Mouse (Mus musculus) hindbrain, embryonic 11.5 days (tissue): ENCODE data around the gene Cilp2. TPM values are rescaled to one million over a fixed set of nuclear protein-coding genes. Genes with fewer than 3 reads are reported as not detected.

Experiments used
- ATAC-seq: fragments of 200-750 bp; cut with Nextera tagmentation; 2 replicates; pipeline ENCODE4 v1.8.0; 2017; ENCODE audit warnings: mild to moderate bottlenecking, moderate TSS enrichment, moderate library complexity; ENCODE audit not compliant: low FRiP score
- DNase-seq: peaks from one replicate; pipeline ENCODE4 v3.0.0-alpha.2; 2015; ENCODE audit warnings: low spot score
- H3K27ac ChIP-seq: fragments of 300-500 bp; sonication (generic); 2 replicates; pipeline ENCODE4 v1.5.1; 2014; ENCODE audit warnings: mild to moderate bottlenecking, low read depth, low read length
- H3K27me3 ChIP-seq: fragments of 300-500 bp; sonication (generic); 2 replicates; pipeline ENCODE4 v1.6.1; 2014; ENCODE audit warnings: mild to moderate bottlenecking, low read length, moderate library complexity, mixed read lengths; ENCODE audit not compliant: control insufficient read depth, insufficient read depth
- H3K36me3 ChIP-seq: fragments of 300-500 bp; sonication (generic); 2 replicates; pipeline ENCODE4 v1.6.1; 2014; ENCODE audit warnings: mild to moderate bottlenecking, low read length, moderate library complexity, mixed read lengths; ENCODE audit not compliant: control insufficient read depth, insufficient read depth
- H3K4me1 ChIP-seq: fragments of 300-500 bp; sonication (generic); replicated peaks from 2 replicates; pipeline ENCODE4 v1.6.1; 2014; ENCODE audit warnings: low read length, mixed read lengths; ENCODE audit not compliant: control insufficient read depth, insufficient read depth
- H3K4me2 ChIP-seq: fragments of 300-500 bp; sonication (generic); replicated peaks from 2 replicates; pipeline ENCODE4 v1.6.1; 2014; ENCODE audit warnings: mild to moderate bottlenecking, low read depth, low read length
- H3K4me3 ChIP-seq: fragments of 300-500 bp; sonication (generic); 2 replicates; pipeline ENCODE4 v1.5.1; 2014; ENCODE audit warnings: low read depth, low read length
- H3K9ac ChIP-seq: fragments of 300-500 bp; sonication (generic); 2 replicates; pipeline ENCODE4 v1.6.1; 2014; ENCODE audit warnings: low read depth, low read length
- H3K9me3 ChIP-seq: fragments of 300-500 bp; sonication (generic); 2 replicates; pipeline ENCODE4 v1.6.1; 2016; ENCODE audit warnings: low read length; ENCODE audit not compliant: control insufficient read depth
- WGBS: fragments of 180-500 bp; shearing (Covaris S2); extraction: QIAGEN DNeasy Blood & Tissue Kit; methylation state at CpG from one replicate; pipeline ENCODE4 v1.1.7; 2014; 5-methylcytosine and 5-hydroxymethylcytosine counted together
- polyA plus RNA-seq: library from polyadenylated mRNA; unstranded; fragments of >200 nt; fragmentation: Nextera tagmentation; extraction: Ambion mirVana; gene quantifications from 2 replicates; pipeline ENCODE4 v1.2.1, GENCODE M21; 2014

Gene Cilp2
- polyA plus RNA-seq, 1 experiment from 2014 or later: 0.73 TPM

- 69% methylated on average over 4 of the region's 4 CpGs for WGBS
- 0 out of 2 replicates have a peak, but pooled peaks cover 4% of the 10 kb centered on the region for H3K36me3 ChIP-seq
- no peak overlapping the region for H3K4me2 ChIP-seq
Observed at GRCm38 (mm10) chr8:69895772-69896451, 8.4 kb upstream of the Cilp2 start.

DNA sequence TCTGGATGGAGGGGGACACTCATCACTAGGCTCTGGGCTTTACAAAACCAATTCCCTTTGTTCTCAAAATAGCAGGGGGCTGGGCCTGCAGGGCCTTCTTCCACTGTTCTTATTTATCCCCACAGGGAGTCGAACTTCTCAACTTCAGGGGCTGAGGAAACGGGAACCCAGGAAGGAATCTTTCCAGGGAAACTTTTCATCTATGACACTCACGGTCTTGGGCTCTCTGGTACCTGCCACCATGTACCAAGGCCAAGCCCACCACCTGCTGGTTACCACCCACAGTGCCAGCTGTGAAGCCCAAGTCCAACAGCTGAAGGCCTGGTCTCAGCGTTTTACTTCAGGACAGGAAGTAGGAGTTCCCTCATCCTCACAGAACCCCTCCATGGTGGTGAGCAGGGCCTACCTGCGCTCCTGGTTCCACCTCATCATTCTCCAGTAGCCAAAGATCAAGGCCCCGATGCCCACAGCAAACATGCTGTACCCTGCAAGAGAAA lies 7.4 kb upstream of the Cilp2 start:
- no peak overlapping the region for H3K4me3 ChIP-seq
- H3K9ac ChIP-seq: no peak overlapping the region
- no peaks in the 10 kb centered on the region for H3K9me3 ChIP-seq
- DNase-seq: no peak
- ATAC-seq: no peak
- H3K4me2 ChIP-seq: no peak overlapping the region
- WGBS: 53% methylated on average over 6 of the region's 6 CpGs
- 0 out of 2 replicates have a peak, but pooled peaks cover 4% of the 10 kb centered on the region for H3K36me3 ChIP-seq
- peaks cover 7% of the 10 kb centered on the region for H3K27me3 ChIP-seq
- H3K27ac ChIP-seq: no peak overlapping the region
- no peaks in the 10 kb centered on the region for H3K4me1 ChIP-seq

More at GRCm38 (mm10) chr8:69895772-69896451, 8.4 kb upstream of the Cilp2 start:
- Histone ChIP-seq H3K9ac (no peak overlapping the region), H3K27me3 (no peaks in the 10 kb centered on the region), H3K4me1 (0 out of 2 replicates have a peak, but pooled peaks cover 2% of the 10 kb centered on the region), H3K27ac (no peak overlapping the region), H3K4me3 (no peak overlapping the region), H3K9me3 (no peaks in the 10 kb centered on the region)
- ATAC-seq: no peak
- DNase-seq: no peak

DNA sequence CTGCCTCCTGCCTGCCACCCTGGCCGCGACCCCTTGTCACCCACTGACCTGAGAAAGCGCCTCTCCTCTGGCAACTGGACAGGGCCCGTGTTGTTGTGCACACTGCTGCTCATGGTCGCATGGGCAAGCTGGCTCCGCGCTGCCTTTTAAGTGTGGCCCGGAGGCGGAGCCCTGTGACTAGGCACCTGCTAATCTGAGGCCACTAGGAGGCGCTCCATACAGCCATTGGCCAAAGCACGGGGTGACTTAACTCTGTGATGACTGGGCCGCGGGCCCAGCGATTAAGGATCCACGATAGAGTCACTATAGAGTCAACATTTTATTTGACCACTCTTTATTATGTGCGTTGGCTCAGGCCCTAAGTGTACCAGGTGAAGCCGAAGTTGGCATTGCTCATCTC lies 6.4 kb upstream of the Cilp2 start:
- no peak overlapping the region for H3K4me3 ChIP-seq
- peak; percentile 84 for DNase-seq
- H3K9ac ChIP-seq: no peak overlapping the region
- H3K27me3 ChIP-seq: peaks cover 18% of the 10 kb centered on the region
- whole genome bisulfite sequencing: 40% methylated on average over 17 of the region's 17 CpGs
- ATAC-seq: peak; percentile 11; the same call in 1 of the 2 replicates
- H3K27ac ChIP-seq: no peak overlapping the region
- H3K4me2 ChIP-seq: no peak overlapping the region
- H3K36me3 ChIP-seq: 0 out of 2 replicates have a peak, but pooled peaks cover 4% of the 10 kb centered on the region
- H3K9me3 ChIP-seq: no peaks in the 10 kb centered on the region
- H3K4me1 ChIP-seq: peaks cover 5% of the 10 kb centered on the region

DNA sequence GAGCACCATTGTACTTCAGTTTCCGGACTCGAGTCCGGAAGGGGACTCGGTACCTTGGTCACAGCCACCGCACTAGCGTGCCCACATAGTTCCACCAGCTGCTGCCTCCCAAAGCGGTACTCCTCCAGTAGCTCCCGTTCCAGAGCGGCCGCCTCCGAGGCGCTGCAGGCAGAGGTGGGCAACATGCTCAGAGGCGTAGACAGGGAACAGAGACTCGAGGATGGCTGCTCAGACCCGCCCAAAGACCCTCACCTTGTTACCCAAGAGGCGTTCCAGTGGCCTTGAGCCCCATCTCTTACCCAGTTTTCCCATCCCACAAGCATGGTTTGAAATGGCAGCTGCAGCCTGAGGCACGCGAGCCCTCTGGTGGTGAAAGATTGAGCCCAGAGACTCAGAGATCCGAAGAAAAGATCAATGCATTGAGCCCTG lies 3.3 kb upstream of the Cilp2 start:
- 34% methylated on average over 19 of the region's 19 CpGs for WGBS
- Histone ChIP-seq H3K9ac (no peak overlapping the region), H3K27me3 (peaks cover 48% of the 10 kb centered on the region), H3K36me3 (0 out of 2 replicates have a peak, but pooled peaks cover 4% of the 10 kb centered on the region), H3K27ac (no peak overlapping the region), H3K9me3 (no peaks in the 10 kb centered on the region), H3K4me2 (no peak overlapping the region), H3K4me3 (no peak overlapping the region), H3K4me1 (peaks cover 10% of the 10 kb centered on the region)
- ATAC-seq (peak; percentile 6; the same call in 1 of the 2 replicates), DNase-seq (peak; percentile 76)

DNA sequence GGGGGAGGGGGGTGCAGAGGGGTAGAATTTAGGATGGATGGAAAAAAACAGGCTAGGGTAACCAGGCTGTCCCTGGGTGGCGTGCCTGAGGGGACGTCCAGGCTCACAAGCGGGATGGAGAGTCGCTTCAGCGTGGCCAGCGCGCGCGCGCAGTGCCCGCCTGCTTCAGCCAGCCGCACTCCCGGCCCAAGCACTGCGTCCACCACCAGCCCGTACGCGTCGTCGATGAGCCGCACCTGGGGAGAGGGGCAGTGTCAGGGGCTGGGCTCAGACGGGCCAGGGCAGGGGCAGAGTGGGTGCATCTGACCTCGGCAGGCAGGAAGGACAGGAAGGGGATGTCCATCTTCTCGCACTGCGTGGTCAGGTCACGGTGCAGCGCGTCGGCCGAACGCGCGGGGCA lies 1.4 kb upstream of the Cilp2 start:
- H3K36me3 ChIP-seq: 0 out of 2 replicates have a peak, but pooled peaks cover 3% of the 10 kb centered on the region
- H3K4me3 ChIP-seq: peak overlapping the region; percentile 10; the same call in 1 of the 2 replicates
- DNase-seq (peak; percentile 55), ATAC-seq (no peak)
- H3K4me2 ChIP-seq: no peak overlapping the region; the same call in 1 of the 2 replicates
- H3K9me3 ChIP-seq: no peaks in the 10 kb centered on the region
- H3K4me1 ChIP-seq: peaks cover 11% of the 10 kb centered on the region
- no peak overlapping the region for H3K9ac ChIP-seq
- peaks cover 67% of the 10 kb centered on the region for H3K27me3 ChIP-seq
- no peak overlapping the region for H3K27ac ChIP-seq
- WGBS: 5% methylated on average over 32 of the region's 32 CpGs

DNA sequence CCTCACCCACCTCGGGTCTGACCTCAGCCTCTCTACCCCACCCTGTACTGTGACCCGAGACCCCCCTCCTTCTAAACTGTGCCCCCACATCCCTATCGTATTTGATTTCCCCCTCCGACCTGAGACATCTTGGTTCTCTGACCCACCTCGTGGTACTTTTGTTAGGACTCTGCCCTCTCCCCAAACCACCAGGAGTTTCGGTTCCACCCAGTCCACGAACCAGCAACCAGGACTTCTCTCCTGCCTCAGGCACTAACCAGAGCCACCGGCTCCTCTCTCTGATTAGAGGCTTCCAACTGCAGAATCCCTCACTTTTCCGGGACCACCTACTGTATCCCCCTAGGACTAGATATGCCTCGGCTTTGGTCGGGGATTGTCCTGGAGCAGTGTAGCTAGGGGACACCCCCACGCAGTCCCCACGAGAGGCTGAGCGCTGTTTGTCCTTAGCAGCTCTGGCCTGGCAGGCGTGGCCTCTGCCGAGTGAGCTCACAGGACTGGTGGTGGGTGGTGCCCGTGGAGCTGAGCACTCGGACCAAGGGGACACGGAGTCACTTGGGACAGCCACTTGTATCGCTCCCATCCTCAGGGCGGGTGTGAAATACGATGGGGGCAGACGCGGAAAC lies 868 bp upstream of the Cilp2 start:
- H3K9me3 ChIP-seq: no peaks in the 10 kb centered on the region
- peaks cover 73% of the 10 kb centered on the region for H3K27me3 ChIP-seq
- peak overlapping the region; percentile 10; the same call in 1 of the 2 replicates for H3K4me3 ChIP-seq
- no peak overlapping the region for H3K27ac ChIP-seq
- DNase-seq (peak; percentile 40), ATAC-seq (no peak)
- H3K36me3 ChIP-seq: no peaks in the 10 kb centered on the region
- peaks cover 11% of the 10 kb centered on the region for H3K4me1 ChIP-seq
- H3K9ac ChIP-seq: no peak overlapping the region
- no peak overlapping the region; the same call in 1 of the 2 replicates for H3K4me2 ChIP-seq
- WGBS: 10% methylated on average over 24 of the region's 24 CpGs

- no peak overlapping the region for H3K9ac ChIP-seq
- H3K27ac ChIP-seq: no peak overlapping the region
- no peaks in the 10 kb centered on the region for H3K9me3 ChIP-seq
- H3K4me2 ChIP-seq: no peak overlapping the region
- peaks cover 100% of the 10 kb centered on the region for H3K27me3 ChIP-seq
- H3K4me1 ChIP-seq: peaks cover 14% of the 10 kb centered on the region
- WGBS: 52% methylated on average over 13 of the region's 13 CpGs
- H3K36me3 ChIP-seq: no peaks in the 10 kb centered on the region
- no peak for DNase-seq
- no peak overlapping the region for H3K4me3 ChIP-seq
- ATAC-seq: no peak
Observed at GRCm38 (mm10) chr8:69884141-69884540, 3.3 kb downstream of the Cilp2 start.

GRCm38 (mm10) chr8:69882833-69883600 lies 4.5 kb downstream of the Cilp2 start:
- 16% methylated on average over 52 of the region's 52 CpGs for WGBS
- peak; percentile 17 for DNase-seq
- Histone ChIP-seq H3K4me1 (peaks cover 8% of the 10 kb centered on the region; the same call in 1 of the 2 replicates), H3K36me3 (no peaks in the 10 kb centered on the region), H3K4me2 (no peak overlapping the region), H3K4me3 (peak overlapping the region; percentile 34), H3K27me3 (peaks cover 94% of the 10 kb centered on the region), H3K9ac (no peak overlapping the region), H3K27ac (no peak overlapping the region), H3K9me3 (no peaks in the 10 kb centered on the region)
- no peak for ATAC-seq
